Mouse (Mus musculus): Measurements from ENCODE around the gene Yipf4. TPM values are rescaled to one million over a fixed set of nuclear protein-coding genes. Genes with fewer than 3 reads are reported as not detected.

Gene Yipf4
- polyA plus RNA-seq, 1 experiment = not detected

GRCm38 (mm10) chr17:74508600-74508999, 19.3 kb downstream of the Yipf4 start:
- Histone ChIP-seq H3K27ac (ENCODE audit: insufficient read depth, low read depth, low read length) (no peak overlapping the region), H3K4me1 (ENCODE audit: control insufficient read depth, insufficient read depth, low read length) (no peaks in the 10 kb centered on the region), H3K4me3 (ENCODE audit: insufficient read depth, low read depth, low read length) (no peak overlapping the region)
- TF ChIP-seq CTCF (IDR thresholded peaks at IDR 0.05; ENCODE audit: insufficient read depth, low read depth, low read length) = no peak
- TF ChIP-seq POLR2A (IDR thresholded peaks at IDR 0.05; ENCODE audit: insufficient read depth, low read depth, low read length) = no peak
- WGBS = 87% methylated on average over 3 of the region's 3 CpGs

GRCm38 (mm10) chr17:74512308-74512707, 23.0 kb downstream of the Yipf4 start:
- Histone ChIP-seq H3K27ac (ENCODE audit: insufficient read depth, low read depth, low read length) (no peak overlapping the region), H3K4me1 (ENCODE audit: control insufficient read depth, insufficient read depth, low read length) (no peaks in the 10 kb centered on the region), H3K4me3 (ENCODE audit: insufficient read depth, low read depth, low read length) (no peak overlapping the region)
- WGBS = 75% methylated on average over 2 of the region's 2 CpGs
- no peak for TF ChIP-seq CTCF (IDR thresholded peaks at IDR 0.05; ENCODE audit: insufficient read depth, low read depth, low read length)
- no peak for TF ChIP-seq POLR2A (IDR thresholded peaks at IDR 0.05; ENCODE audit: insufficient read depth, low read depth, low read length)

GRCm38 (mm10) chr17:74522797-74523723, 33.8 kb downstream of the Yipf4 start:
- TF ChIP-seq CTCF (IDR thresholded peaks at IDR 0.05; ENCODE audit: insufficient read depth, low read depth, low read length) (no peak), POLR2A (IDR thresholded peaks at IDR 0.05; ENCODE audit: insufficient read depth, low read depth, low read length) (no peak)
- no peak overlapping the region for H3K4me3 ChIP-seq (ENCODE audit: insufficient read depth, low read depth, low read length)

GRCm38 (mm10) chr17:74526117-74526516, 36.8 kb downstream of the Yipf4 start:
- H3K27ac ChIP-seq (ENCODE audit: insufficient read depth, low read depth, low read length) = no peak overlapping the region
- WGBS = 91% methylated on average over 2 of the region's 2 CpGs
- TF ChIP-seq CTCF (IDR thresholded peaks at IDR 0.05; ENCODE audit: insufficient read depth, low read depth, low read length) (no peak), POLR2A (IDR thresholded peaks at IDR 0.05; ENCODE audit: insufficient read depth, low read depth, low read length) (no peak)

More at GRCm38 (mm10) chr17:74522797-74523723, 33.8 kb downstream of the Yipf4 start:
- Histone ChIP-seq H3K4me1 (ENCODE audit: control insufficient read depth, insufficient read depth, low read length) (no peaks in the 10 kb centered on the region), H3K27ac (ENCODE audit: insufficient read depth, low read depth, low read length) (no peak overlapping the region)
- 81% methylated on average over 8 of the region's 8 CpGs for WGBS

GRCm38 (mm10) chr17:74526806-74527653, 37.7 kb downstream of the Yipf4 start:
- H3K4me3 ChIP-seq (ENCODE audit: insufficient read depth, low read depth, low read length) = no peak overlapping the region
- WGBS = 78% methylated on average over 9 of the region's 9 CpGs
- H3K4me1 ChIP-seq (ENCODE audit: control insufficient read depth, insufficient read depth, low read length) = no peaks in the 10 kb centered on the region
- peak overlapping the region; percentile 84 for H3K27ac ChIP-seq (ENCODE audit: insufficient read depth, low read depth, low read length)
- TF ChIP-seq CTCF (IDR thresholded peaks at IDR 0.05; ENCODE audit: insufficient read depth, low read depth, low read length) (no peak), POLR2A (IDR thresholded peaks at IDR 0.05; ENCODE audit: insufficient read depth, low read depth, low read length) (no peak)

More at GRCm38 (mm10) chr17:74526117-74526516, 36.8 kb downstream of the Yipf4 start:
- Histone ChIP-seq H3K4me1 (ENCODE audit: control insufficient read depth, insufficient read depth, low read length) (no peaks in the 10 kb centered on the region), H3K4me3 (ENCODE audit: insufficient read depth, low read depth, low read length) (no peak overlapping the region)

- TF ChIP-seq POLR2A (IDR thresholded peaks at IDR 0.05; ENCODE audit: insufficient read depth, low read depth, low read length) = peak; percentile 84
- TF ChIP-seq CTCF (IDR thresholded peaks at IDR 0.05; ENCODE audit: insufficient read depth, low read depth, low read length) = no peak
- peak within 1 kb of the TSS; percentile 84 for H3K27ac ChIP-seq (ENCODE audit: insufficient read depth, low read depth, low read length)
- H3K4me1 ChIP-seq (ENCODE audit: control insufficient read depth, insufficient read depth, low read length) = no peaks in the 10 kb centered on the region
- under 1% methylated on average over 71 of the region's 71 CpGs for WGBS
- H3K4me3 ChIP-seq (ENCODE audit: insufficient read depth, low read depth, low read length) = peak within 1 kb of the TSS; percentile 81
These were observed 38.7 kb downstream of the Yipf4 start, which contains the start of gene Birc6 for GRCm38 (mm10) chr17:74527729-74528607. Gene Birc6, plus strand, starts transcription at chr17:74528295.

- Histone ChIP-seq H3K4me3 (ENCODE audit: insufficient read depth, low read depth, low read length) (peak overlapping the region; percentile 81), H3K4me1 (ENCODE audit: control insufficient read depth, insufficient read depth, low read length) (no peaks in the 10 kb centered on the region), H3K27ac (ENCODE audit: insufficient read depth, low read depth, low read length) (peak overlapping the region; percentile 69)
- under 1% methylated on average over 72 of the region's 72 CpGs for WGBS
- TF ChIP-seq CTCF (IDR thresholded peaks at IDR 0.05; ENCODE audit: insufficient read depth, low read depth, low read length) (no peak), POLR2A (IDR thresholded peaks at IDR 0.05; ENCODE audit: insufficient read depth, low read depth, low read length) (no peak; the same call in 1 of the 2 replicates)
These were observed 39.6 kb downstream of the Yipf4 start for GRCm38 (mm10) chr17:74528648-74529532.
